Mouse (Mus musculus) layer of hippocampus, adult 9-10 months (tissue): ENCODE measurements around the gene Arhgef3.

Source experiments
- DNase-seq: peaks from one replicate; pipeline ENCODE4 v3.0.0; 2022; ENCODE audit warnings: low spot score

Arhgef3 gene

DNA sequence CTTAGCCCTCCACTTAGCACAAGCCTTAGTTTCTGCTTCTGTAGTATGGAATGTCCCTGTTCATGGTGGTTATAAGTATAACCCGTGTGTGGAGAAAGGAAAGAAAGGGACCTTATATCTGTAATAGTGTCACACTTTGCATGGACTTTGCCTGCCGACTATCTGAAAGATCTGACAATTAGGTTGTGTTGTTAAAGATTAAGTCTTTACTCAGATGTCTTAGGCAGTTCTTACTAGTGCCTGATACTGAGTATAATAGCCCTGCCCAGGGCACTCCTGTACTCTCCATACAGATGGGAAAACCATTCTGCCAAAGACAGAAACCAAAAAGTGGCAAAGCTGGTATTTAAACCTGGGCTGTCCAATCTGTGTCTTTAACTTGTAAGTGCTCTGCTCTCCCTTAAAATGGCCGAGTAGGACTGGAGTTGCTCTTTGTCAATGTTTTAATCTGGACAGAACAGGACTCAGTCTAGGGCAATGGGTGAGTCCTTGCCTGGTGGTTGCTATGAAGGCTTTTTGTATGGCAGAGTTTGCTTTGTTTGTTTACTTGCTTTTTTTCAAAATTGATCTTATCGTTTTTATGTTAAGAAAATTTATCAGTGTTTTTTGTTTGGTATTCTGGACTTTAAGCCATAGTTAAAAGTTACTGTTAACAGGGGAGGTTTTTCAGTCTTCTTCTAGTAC lies 196.0 kb downstream of the Arhgef3 start:
- no peak for DNase-seq

DNA sequence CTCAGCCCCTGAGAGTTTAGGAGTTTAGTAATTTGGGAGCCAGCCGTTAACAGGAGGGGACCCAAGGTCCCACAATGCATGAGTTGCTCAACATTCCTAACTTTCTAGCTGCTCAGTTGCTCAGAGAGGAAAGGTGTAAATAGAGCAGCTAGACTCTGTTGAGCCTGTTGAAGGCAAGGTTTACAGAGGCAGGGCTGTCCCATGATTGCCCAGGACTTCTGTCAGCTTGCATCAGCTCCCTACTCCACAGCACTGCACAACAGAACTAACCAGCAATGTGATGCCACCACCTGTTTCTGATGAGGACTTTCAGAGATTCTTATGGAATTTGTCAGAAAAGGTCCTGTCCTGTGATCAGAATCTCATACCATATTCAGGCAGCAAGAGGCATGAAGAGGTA lies 197.7 kb downstream of the Arhgef3 start:
- no peak for DNase-seq

DNA sequence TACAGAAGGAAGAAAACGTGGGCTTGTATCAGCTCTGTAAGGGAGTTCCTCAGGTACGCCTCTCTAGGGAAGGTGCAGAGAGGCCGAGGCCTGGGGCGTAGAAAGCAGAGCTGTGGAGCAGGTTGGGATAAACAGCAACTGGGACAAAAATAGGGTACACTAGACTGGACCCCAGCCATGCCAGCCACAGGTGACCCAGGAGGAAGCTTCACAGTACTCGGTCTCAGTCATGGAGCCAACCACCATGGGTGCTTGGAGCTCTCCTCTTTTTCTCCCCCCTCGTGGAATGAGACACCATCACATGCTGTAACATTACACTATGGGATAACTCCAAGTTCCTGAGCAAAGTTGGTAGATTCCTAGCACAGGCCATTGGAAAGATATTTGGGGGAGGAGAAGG lies 201.0 kb downstream of the Arhgef3 start:
- DNase-seq: no peak

DNA sequence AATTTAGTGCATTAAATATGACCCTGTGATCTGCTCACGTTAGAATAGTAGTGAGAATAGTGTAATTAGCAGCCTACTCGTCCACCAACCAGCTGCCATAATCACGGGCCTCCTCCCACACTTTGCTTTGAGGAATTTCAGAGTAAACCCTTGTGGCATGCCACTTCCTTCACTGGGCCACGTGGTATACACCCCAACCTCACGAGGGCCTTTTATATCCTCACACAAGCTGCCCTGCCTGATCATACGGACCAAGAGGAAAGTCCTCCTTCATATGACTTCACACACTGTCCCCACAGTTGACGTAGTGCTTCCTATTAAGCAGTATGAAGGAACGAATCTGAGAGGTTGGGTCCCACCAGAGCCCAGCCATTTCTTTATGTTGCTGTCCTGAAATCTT lies 202.4 kb downstream of the Arhgef3 start:
- no peak for DNase-seq

DNA sequence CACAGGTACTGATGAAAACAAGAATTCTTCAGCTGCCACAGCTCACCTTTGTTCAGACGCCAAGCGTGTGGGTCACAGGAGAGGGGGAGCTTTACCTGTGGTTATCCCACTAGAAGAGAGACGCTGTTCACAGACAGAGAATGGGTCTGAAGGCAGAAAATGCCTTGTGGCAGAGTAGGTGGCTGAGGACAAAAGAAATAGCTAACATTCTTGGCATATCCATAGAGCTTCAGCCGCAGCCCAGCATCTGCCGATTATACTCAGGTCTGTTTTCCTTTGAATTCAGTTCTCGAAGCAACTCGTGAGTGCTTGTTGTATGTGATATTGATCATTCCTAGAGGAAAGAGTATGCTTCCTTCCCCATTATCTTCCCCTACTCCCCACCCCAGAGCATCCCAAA lies 204.7 kb downstream of the Arhgef3 start:
- DNase-seq: no peak

DNA sequence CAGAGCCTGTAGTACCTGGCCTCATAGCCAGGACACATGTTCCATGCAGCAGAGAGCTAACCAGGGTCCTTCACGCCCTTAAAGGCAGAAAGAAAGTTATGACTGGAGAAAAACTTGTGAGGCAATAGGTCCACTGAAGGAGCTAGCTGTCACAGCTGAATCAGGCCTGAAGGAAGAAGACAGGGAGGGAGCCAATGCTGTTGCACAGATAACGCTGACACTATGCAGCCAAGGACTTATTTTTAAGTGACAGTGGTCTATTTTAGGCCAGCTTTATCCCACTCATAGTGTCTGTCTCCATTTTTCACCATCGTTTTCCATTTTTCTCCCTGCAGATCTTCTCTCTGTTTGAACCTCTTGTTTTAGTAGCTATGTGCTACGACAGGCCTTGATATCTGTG lies 207.3 kb downstream of the Arhgef3 start:
- DNase-seq: no peak

DNA sequence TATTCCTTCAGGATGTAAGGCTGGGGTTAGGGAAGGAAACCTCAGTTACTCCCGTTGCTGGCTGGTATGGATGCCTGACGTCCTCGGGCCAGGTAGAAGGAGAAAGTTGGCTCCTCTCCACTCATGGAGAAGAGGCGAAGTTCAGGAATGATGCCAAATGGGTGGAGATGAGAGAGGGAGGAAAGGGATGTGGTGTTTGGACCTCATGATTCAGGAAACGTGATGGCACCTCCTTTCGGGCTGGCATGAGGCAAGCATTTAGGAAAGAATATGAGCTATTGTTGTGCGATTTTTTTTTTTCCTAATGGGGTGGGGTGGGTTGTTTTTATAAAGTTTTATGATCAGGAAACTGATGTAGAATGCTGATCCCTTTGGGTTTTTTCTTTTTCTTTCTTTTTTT lies 210.0 kb downstream of the Arhgef3 start:
- no peak for DNase-seq

DNA sequence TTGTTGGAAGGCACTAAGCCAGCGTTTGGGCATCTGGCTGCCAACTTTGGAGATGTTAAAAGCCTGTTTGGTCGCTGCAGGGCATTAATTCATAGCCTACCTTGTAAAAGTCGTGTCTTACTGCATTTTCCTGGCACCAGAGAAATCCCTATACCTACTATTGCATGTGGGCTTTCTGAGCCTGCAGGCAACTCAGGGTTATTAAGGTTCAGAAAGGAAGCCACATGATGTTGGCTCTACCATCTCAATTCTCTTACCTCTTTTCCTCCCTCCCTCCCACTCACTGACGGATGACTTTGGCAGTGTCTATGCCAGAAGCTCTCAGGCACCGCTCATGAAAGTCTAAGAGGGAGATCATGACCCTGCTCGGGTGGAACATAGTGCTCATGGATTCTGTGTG lies 210.8 kb downstream of the Arhgef3 start:
- no peak for DNase-seq

DNA sequence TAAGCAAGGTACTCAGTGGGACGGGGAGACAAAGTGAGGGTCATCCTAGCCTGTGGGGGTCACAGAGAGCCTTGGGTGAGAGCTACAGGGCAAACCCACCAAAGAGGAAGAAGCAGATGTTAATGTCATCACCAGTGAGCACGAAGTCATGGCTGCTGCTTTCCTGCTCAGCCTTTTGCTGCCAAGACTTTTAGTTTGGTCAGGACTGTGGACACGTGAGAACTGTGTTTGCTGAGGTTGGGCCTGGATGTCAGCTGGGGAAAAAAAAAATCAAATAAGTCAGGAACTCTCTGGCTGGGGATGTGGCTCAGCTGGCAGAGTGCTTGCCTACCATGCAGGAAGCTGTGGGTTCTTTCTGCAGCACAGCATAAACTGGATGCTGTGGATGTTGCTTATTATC lies 213.2 kb downstream of the Arhgef3 start:
- DNase-seq: no peak

DNA sequence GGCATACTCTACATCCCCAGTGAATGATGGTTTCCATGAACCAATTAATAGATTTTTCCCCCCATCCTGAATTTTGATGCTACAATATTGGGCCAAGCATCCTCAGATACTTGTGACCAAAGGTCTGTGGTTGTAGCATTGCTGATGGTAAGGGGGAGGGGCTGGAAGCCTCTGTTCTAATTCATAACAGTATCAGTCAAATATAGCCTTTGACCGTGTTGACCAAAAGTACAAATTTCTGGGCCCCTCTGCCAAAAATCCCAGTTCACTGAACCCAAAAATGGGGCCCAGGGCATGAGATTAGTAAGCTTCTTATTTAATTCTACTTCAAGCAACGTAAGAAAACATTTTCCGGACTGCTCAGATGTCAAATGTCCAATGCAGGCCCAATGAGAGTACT lies 214.3 kb downstream of the Arhgef3 start:
- no peak for DNase-seq

DNA sequence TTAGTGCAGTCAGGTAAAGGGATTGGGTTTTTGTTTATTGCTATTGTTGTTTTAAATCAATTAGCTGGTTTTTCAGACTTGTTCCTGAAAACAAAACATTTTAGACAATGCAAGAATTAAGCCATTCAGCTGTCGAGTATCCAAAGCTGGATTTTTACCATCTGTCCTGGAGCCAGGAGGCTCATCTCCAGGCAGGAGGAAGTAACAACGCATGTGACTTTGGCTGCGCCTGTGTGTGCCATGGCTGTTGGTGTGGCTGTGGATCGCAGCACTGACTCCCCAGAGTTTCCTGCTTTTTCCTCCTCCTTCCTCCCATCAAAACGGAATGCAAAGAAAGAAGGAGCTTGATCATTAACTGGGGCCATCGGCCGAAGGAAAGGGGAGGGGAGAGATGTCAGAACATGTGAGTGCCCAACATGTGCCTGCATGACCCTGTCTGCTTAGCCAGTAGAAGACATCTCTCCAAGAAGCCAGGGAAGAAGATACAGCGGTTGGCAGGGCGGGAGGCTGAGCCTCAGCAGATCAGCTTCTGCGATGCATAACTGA lies 216.9 kb downstream of the Arhgef3 start:
- no peak for DNase-seq

DNA sequence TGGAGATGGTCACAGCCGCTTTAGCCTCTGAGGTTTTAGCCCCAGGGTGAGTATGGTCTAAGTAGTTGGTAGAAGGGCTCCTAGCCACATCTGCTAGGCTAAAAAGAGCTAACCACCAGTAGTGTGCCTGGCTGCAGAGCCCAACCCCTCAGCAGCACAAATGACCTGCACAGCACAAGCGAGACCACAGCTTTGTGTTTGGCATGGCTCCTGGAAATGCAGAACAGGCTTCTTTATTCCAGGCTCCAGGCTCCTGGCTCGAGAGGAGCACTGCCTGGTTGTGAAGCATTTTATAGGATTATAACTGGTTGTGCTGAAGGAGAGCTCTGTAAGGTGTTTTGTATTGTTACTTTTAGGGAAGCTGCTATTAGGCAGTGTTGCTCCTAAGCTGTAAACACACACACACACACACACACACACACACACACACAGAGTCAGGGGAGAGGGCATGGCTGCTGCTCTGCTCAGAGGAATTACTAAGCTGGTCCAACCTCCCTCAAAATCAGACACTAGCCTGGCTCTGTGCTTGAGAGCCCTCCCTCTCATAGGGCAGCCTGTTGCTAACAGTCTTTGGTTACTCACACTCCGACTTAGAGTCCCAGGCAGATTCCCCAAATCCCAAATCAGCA lies 217.8 kb downstream of the Arhgef3 start:
- DNase-seq: no peak

DNA sequence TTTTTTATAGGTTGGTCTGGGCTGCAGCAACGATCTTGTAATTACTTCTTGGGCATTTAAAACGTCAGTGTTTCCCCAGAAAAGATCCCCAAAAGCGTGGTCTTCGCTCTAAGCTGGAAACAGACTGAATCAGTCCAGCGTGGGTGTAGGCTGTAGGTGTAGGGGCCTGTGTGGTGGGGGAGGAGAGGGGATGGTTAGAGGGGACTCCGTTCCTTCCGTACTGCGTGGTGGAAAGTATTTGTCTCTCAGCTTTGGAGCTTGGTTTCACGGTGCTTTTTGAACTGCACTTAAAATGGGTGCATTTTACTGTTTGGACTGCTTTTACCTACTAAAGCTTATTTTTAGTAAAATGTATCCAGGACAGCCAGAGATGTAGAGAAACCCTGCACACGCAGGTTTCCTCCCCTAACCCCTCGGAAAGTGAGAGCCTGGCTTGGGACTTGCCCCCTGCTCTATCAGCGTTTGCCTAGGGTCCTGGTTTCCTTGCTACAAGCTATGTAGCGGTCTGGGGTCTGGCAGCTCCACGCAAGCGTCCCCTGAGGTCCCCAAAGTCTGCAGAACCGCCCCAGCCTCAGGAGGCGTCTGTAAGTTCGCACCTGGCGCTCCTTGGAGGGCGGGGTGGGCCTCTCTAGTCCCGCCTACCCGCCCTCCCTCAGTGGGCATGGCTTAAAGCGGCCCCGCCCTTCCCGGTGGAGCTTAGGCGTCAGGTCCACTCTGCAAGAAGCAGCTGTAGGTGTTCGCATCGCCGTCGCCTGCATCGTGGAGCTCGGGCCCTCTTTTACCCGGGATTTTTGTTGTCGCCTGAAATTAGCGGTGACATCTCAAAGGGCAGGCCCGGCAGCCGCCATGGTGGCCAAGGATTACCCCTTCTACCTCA lies 220.9 kb downstream of the Arhgef3 start:
- DNase-seq: peak; percentile 60

DNA sequence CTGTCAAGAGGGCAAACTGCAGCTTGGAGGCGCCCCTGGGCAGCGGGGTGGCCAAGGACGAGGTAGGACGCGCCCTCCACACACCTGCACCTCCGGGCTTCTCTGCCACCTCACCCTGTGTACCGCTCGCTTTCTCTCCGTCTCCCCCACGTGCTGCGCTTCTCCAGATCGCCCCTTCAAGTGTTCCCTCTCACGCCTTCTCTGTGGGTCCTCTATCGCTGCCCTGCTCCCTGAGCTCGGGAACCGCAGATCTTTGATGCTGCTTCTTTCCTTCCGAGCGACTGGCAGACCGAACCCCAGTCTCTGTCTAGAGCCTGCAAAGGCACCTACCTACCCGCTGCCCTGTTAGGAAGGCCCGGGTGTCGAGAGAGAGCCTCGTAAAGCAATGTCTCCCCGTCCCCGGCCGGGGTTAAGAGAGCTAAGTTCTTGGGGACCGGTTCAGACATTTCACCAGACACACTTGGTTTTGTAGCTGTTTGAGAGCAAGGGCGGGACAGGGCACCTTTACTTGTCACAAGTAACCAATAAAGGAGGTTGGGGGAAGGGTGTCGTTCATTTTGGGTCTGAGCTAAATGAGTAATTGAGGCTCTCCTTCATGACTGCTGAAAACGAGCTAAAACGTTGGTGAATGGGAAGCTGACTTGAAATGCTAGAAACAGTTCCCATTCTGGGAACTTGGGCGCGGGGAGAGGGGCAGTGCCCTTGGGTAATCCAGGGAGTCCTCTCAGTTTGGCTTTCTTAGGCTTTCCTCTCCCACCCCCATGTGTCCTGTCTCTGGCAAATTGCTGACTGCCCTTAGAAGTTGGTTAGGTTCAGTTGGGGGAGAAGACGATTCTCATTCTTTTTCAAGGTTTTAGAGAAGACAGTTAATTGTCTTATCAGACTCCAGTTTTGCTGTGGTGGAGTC lies 221.8 kb downstream of the Arhgef3 start:
- DNase-seq: no peak

DNA sequence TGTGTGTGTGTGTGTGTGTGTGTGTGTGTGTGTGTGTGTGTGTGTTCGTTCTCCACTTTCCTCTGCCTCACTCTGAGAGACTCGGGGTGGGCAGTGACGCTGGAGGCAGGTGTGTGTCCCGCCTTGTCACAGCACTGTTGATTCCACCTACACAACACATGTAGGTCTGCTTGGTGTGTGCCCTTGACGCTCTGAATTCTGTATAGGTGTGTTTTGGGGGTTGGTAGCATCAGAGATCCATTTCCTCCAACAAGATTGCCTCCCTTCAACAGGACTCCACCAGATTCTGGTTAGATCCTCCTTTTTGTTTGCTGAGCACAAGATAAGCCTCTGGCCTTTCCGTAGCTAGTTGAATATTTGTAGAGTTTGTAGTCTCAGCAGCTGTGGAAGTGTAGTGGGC lies 222.5 kb downstream of the Arhgef3 start:
- DNase-seq: no peak

DNA sequence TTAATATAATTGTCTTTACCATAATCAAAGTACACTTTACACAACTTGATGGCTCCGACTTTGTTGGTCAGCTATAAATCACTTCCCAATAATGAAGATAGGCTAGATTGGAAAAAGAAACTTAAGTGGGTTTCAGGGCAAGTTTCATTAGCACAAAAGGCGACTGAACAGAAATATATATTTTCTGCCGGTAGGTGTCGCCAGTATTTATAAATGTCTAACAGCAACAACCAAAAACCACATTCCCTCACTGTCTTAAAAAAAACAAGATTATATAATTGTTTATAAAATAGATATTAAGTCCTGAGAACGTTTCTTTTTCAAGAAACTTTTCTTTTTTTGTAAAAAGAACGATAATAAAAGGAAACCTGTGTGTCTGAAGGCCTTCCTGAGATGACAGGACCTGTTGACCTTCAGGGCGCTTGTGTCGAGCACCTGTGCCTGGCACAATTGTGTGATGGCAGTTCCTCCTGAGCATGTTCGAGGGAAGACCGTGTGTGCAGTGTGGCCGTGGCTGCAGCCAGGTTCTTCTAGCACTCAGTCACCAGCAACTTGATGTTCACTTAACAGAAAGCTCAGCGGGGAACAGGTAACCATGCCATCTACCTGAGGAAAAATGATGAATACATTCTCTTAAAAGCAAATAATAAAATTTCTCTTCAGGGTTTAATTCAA lies 223.5 kb downstream of the Arhgef3 start:
- peak; percentile 83 for DNase-seq

DNA sequence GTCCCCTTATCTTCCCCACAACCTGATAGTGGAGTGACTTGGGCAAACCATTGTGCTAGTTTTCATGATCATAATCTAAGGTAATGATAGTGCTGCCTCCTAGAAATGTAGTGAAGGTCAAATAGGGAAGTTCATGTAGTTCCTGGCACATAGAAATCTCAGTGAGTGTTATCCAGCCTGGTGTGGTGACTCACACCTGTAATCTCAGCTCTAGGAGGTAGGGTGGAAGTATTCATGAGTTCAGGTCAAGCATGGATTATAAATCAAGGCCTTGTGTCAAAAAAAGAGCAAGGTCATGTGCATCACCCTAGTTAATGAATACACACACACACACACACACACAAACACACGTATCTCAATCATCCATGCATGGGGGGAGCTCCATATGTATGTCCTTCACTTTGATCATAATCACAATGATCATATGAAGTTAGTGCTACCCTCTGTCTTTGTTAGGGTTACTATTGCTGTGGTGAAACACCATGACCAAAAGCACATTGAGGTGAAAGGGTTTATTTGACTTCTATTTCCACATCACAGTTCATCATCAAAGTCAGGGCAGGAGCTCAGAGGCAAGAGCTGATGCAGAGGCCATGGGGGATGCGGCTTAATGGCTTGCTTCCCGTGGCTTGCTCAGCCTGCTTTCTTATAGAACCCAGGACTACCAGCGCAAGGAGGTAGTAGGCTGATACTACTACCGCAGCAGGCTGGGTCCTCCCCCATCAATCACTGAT lies 226.2 kb downstream of the Arhgef3 start:
- DNase-seq: no peak

DNA sequence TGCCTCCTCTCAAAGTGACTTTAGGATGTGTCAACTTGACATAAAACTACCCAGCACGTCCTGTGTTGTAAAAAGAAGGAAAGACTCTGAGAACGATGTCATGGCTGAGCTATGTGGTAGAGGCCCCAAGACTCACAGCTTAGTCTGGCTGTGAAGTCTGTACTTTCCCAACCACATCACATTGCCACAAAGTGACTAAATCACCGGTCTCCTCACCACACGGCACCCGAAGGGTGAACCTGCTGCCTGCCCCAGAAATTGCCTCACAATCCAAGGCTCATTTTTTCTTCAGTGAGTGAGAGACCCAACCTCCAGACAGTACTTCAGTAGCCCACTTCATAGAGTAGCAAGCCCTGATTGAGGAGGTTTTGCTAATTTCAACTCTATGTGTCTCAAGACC lies 226.8 kb downstream of the Arhgef3 start:
- DNase-seq: no peak

DNA sequence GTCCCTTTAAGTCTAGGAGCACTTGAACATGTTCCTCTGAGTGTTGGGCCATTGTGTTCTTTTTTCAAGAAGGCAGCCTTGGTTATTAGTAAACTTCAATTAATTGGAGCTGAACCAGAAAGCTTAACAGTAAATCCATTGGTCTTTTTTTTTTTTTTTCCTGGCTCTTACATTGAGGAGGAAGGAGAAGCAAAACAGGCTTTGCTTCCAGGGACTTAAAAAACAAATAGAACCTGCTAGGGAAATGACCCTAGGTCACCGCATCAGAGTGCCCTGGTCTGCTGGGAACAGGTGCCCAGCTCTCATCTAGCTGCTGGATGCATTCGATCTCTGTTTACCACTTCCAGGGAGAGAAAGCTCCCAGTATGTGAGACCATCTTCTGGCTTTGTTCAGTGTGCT lies 227.8 kb downstream of the Arhgef3 start:
- no peak for DNase-seq

DNA sequence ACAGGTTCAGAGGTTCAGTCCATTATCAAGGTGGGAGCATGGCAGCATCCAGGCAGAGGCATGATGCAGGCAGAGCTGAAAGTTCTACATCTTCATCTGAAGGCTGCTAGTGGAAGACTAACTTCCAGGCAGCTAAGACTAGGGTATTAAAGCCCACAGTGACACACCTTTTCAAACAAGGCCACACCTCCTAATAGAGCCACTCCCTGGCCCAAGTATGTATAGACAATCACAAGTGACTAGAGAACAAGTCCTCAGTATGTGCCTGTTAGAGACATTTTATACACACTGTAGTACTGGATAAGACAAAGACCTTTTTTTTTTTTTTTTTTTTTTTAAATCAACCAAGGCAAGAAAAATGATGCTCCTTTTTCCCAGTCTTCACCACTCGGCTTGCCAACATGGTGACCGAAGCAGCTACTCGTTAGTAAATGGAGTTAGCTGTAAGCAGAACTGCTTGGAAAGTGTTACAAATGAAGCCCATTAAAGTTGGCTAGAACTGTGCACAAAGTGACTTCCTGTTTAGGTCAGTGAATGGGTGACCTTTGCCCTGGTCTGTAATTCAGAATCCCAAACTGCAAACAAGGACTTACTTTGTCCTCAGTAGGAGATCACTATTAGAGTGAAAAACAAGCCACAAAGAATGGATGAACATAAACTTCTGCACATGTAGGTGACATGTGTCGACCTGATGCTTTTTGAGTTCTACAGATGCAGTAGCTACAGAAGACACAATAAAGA lies 229.7 kb downstream of the Arhgef3 start:
- DNase-seq: no peak
